Mouse (Mus musculus) olfactory bulb, adult 2 months (tissue): Measurements from ENCODE around the gene Hoxc8.

Experiments
- CTCF ChIP-seq: fragments of 200-500 bp; IDR thresholded peaks from 2 replicates; pipeline ENCODE4 v1.5.1; 2012; ENCODE audit warnings: low read depth, mild to moderate bottlenecking, low read length, moderate library complexity; ENCODE audit not compliant: insufficient read depth
- POLR2A ChIP-seq: fragments of 200-500 bp; IDR thresholded peaks from 2 replicates; pipeline ENCODE4 v1.6.1; 2012; ENCODE audit warnings: mild to moderate bottlenecking, low read depth, low read length, moderate library complexity; ENCODE audit not compliant: insufficient read depth

DNA sequence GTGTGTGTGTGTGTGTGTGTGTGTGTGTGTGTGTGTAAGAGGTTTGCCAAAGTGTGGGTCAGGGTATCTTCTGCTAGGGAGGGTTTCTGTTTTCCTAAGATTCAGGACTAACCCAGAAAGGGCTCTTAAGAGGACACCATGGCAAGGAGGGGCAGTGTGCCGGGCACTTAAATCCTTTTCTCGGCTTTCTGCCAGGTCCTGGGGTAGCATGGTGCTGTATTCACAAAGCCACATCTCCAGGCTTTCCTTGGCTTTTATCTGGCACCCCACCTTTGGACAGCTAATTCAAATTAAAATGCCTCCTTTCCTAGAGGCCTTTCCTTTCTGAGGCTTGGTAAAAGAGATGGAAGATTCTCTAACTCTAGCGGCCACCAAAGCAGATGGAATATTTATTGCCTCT is 49.2 kb downstream of the Hoxc8 start:
- TF ChIP-seq POLR2A: no peak
- no peak for TF ChIP-seq CTCF
